Mouse (Mus musculus) layer of hippocampus, adult 2 months (tissue): Measurements from ENCODE around the gene Sacm1l. TPM values are rescaled to one million over a fixed set of nuclear protein-coding genes. Genes with fewer than 3 reads are reported as not detected.

Source experiments
- DNase-seq, 2 experiments: peaks; one replicate each; pipeline ENCODE4 v3.0.0; 2022; ENCODE audit warnings: low spot score in 2 of 2
- H3K27ac ChIP-seq: fragments of 200-600 bp; 2 replicates; pipeline ENCODE4 v1.8.1; 2022
- H3K4me3 ChIP-seq: fragments of 200-600 bp; 2 replicates; pipeline ENCODE4 v1.8.1; 2022; ENCODE audit warnings: mild to moderate bottlenecking
- CTCF ChIP-seq: fragments of 200-600 bp; conservative IDR thresholded peaks from 2 replicates; pipeline ENCODE4 v1.8.1; 2022; ENCODE audit warnings: antibody characterized with exemption, mild to moderate bottlenecking, moderate library complexity
- total RNA-seq, 2 experiments: library from RNA; stranded (reverse); gene quantifications; 2 replicates each; pipeline ENCODE4 v1.2.3; 2021

Sacm1l gene
- total RNA-seq, 2 experiments from 2014 or later = 53.7 to 56.8 TPM

DNA sequence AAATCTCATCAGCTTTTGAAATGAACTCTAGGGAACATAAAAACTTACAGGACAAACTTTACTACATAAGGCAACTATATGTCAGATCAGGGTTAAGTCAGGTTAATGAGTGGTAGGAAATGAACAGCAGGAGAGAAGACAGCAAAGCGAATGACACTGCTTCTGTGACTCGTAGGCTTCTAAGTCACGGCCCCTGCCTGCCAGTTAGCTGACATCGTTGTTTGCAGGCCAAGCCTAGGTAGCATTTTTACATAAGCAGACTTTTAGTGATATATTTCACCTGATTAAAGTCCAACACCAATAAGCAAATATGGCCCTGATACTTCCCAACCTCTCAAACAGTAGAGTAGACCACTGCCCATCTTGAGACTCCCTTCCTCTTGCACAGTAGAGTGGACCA is 8.6 kb downstream of the Sacm1l start:
- Histone ChIP-seq H3K4me3 (no peak overlapping the region), H3K27ac (no peak overlapping the region)
- DNase-seq = no peak
- no peak for TF ChIP-seq CTCF

DNA sequence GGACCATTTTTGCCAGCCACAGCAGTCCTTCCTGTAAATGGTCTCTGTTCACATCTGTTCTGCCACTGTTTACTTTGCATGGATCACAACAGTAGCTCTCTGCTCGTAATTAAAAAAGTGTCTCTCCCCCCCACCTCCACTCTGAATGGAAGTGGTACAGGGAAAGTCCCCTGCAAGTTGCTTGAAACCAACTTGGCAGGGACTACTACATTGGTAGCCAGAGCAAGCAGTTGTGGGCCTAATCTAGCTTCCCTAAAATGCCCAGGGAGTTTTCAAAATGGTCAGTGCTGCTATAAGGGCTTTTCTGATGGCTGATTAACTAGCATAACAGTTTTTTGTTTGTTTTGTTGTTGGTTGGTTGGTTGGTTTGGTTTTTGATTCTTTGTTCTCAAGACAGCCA is 9.5 kb downstream of the Sacm1l start:
- Histone ChIP-seq H3K27ac (peak overlapping the region; percentile 44; the same call in 1 of the 2 replicates), H3K4me3 (no peak overlapping the region)
- no peak for TF ChIP-seq CTCF
- DNase-seq = no peak

DNA sequence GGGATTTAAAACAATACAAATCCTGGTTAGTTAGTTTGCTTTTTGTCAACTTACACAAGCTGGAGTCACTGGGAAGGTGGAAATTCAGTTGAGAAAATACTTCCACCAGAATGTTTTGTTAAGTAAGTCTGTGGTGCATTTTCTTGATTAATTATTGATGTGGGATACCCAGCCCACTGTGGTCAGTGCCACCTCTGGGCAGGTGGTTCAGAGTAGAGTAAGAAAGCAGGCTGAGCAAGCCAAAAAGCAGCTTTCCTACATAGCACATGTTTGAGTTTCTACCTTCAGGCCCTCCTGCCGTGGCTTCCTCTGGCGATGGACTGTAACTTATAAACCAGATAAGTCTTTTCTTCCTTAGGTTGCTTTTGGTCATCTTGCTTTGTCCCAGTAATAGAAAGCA is 10.3 kb downstream of the Sacm1l start:
- no peak for TF ChIP-seq CTCF
- H3K27ac ChIP-seq = no peak overlapping the region
- DNase-seq = no peak
- no peak overlapping the region for H3K4me3 ChIP-seq

DNA sequence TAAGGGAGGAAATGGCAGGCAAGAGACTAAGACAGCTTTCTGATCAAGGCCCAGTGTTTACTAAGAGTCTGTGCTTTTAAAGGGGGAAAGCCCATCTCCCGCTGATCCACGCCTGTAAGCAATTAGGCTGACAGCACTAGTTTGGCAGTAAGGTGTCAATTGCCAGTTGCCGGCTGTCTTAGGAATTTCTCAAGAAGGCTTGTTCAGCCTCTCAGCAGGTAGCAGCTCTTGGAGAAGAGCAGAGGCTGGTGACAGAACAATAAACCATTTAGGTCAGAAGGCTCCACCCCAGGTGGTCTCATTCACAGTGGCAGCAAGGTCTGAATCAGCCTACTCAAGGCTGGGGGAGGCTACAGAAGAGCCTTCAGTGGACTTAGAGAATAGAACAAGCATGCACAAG is 25.0 kb downstream of the Sacm1l start:
- DNase-seq = no peak
- Histone ChIP-seq H3K27ac (no peak overlapping the region), H3K4me3 (no peak overlapping the region)
- TF ChIP-seq CTCF = no peak

DNA sequence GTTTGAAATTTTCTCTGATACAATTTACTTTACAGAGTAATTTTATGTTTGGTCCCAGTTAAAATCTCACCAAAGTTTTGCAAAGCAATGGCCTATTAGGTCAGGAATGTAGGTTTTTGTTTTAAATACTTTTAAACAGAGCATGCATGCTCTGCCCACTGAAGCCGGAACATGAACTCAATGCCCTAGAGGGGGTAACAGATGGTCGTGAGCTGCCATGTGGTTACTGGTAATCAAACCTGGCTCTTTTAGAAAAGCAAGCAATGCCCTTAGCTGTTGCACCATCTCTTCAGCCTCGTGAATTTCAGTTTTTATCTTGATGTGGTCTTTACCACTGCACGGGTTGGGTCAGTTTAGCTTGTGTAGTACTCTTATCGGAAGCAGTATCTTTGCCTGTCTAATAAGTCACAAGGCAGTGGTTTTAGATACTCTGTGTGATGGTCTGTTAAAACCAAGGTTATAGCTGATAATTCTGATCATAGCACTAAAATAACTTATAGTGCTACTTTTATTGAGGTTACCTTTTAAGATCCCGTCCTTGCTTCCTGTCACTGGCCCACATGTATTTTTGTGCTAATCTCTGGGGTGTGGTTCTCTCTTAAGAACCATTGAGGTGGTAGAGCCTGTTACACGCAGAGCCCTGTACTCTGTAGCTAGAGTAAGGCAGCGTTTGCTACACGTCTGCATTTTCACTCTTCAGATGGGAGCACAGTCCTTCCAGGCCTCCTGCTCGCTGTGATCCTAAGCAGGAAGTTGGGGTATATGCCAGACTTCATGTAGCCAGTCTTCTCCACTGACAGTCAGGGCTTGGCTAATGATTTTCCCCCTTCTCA is 48.0 kb downstream of the Sacm1l start:
- TF ChIP-seq CTCF = no peak
- no peak for DNase-seq
- no peak overlapping the region for H3K27ac ChIP-seq
- no peak overlapping the region for H3K4me3 ChIP-seq

DNA sequence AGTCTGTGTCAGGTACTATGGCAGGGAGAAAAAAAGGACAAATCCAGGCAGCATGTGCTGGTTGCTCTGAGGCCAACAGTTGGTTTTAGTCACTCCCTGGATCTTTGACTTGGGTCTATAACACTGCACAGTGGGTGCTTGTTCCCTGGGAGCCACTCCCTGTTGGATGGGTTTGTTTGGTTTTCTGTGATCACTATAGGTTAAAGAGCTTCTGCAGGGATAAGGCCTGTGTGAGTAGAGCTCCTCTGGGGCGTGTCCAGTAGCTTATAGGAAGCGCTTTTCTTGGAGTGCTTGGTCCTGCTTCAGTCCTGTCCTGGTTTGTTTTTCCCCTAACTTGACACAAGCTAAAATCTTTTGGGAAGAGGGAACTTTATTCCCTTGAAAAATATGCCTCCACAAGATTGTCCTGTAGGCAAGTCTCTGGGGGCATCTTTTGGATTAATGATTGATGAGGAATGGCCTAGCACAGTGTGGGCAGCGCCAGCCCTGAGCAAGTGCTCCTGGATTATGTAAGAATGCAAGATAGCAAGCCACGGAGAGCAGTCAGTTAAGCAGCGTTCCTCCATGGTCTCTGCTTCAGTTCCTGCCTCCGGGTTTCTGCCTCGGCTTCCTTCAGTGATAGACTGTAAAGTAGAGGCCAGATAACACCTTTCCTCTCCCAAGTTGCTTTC is 59.8 kb downstream of the Sacm1l start:
- H3K4me3 ChIP-seq = no peak overlapping the region
- no peak overlapping the region for H3K27ac ChIP-seq
- no peak for DNase-seq
- TF ChIP-seq CTCF = no peak

DNA sequence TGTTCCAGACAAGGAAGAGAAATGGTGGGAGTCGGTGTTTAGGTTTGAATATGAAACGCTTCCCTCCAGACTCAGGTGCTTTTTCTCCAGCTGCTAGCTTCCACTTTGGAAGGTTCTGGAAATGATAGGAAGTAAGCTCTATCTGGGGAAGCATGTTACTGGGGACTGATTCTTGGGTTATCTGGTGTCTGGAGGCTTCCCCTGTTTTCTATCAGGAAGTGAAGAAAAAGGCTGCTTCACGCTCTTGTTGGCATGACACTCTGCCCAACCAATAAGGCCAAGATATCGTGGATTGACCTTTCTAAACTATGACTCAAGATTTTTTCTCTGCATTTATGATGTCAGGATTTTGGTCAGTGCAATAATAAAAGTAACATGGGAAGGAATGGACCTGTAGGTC is 65.6 kb downstream of the Sacm1l start:
- H3K4me3 ChIP-seq = no peak overlapping the region
- no peak for DNase-seq
- TF ChIP-seq CTCF = no peak
- H3K27ac ChIP-seq = no peak overlapping the region

DNA sequence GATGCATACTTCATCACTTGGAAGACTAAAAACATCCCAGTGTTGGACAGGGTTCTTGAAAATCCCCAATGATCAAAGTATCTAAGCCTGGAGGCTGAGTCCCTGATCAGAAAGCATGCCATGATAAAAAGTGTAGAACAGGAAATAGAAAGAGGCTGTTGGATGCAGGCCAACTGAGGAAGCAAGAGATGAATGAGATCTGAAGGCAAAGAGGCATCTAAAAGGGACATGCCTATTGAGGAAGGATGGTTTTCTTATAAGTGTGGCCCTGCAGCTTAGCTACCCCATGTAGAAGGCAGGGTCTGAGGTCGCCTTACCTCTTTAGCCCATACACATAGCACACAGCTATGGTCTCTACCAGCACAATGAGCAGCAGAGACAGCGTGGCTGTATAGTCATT is 67.4 kb downstream of the Sacm1l start:
- no peak for TF ChIP-seq CTCF
- Histone ChIP-seq H3K4me3 (no peak overlapping the region), H3K27ac (no peak overlapping the region)
- no peak for DNase-seq

DNA sequence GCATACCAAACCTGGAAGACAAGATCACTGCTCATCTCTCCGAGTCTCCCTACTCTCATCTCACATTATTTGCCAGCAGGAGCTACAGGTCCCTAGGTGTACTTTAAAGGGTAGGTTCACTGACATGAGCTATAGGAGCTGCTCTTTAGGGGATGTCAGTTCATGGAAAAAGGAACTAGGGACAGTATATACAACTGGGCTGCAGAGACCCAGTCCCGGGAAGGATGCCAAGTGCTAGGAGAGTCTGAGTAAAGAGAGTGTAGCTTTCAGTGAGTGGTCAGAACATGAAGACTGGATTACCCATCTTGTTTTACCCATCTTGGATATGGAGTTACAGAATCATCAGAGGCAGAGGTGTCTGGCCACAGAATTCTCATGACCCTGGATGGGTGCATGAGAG is 67.8 kb downstream of the Sacm1l start:
- H3K4me3 ChIP-seq = no peak overlapping the region
- H3K27ac ChIP-seq = no peak overlapping the region
- TF ChIP-seq CTCF = no peak
- no peak for DNase-seq

DNA sequence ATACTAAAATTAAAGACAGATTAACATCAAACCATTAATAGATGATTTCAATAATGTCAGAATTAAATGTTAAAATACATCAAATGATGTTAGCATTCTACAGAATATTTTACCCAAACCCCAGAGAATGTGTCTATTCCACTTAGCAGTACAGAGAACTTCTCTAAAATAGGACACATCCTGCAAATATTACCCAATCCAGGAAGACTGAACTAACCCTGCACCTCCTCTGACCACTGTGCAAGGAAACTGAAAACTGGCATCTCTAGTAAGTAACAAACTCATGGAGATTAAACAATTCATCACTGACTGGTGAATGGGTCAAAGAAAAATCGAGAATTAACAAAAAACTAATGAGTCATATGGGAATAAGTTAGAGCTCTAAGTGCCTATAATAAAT is 72.0 kb downstream of the Sacm1l start:
- no peak for TF ChIP-seq CTCF
- no peak overlapping the region for H3K4me3 ChIP-seq
- H3K27ac ChIP-seq = no peak overlapping the region
- no peak for DNase-seq

DNA sequence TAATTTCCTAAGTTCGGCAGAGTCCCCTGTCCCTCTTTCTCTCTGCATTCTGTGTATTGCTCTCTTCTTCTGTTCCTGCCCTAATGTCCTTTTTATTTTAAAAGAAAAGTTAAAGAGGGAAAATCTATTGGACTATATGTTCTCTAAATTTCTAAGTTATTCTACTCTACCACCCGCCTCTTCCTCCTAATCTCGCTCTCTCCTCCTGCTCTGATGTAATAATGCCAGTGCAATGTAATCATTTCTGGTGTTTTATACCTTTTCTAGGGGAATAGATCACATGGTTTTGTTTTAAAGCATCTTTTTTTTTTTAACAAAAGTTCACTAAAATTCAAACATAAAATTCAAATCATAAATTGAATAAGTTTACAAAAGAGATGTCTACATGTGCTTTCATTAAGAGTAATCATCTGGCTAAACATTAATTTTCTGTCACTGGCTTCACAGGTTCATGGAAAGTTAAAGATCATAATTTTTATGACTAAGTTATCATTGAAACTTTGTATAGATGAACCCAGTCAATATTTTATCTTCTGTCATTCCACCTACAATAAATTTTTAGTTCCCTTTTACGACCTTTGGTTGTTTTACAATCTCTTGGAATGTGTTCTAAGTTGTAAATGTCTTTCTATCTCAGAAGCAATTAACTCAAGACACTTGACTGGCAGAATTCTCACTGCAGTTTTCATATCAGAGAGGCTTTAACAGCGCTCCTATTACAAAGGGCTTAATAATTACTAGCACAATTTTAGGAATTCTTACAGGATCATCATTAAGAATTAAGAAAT is 90.9 kb downstream of the Sacm1l start:
- Histone ChIP-seq H3K4me3 (no peak overlapping the region), H3K27ac (no peak overlapping the region)
- DNase-seq = no peak
- no peak for TF ChIP-seq CTCF

DNA sequence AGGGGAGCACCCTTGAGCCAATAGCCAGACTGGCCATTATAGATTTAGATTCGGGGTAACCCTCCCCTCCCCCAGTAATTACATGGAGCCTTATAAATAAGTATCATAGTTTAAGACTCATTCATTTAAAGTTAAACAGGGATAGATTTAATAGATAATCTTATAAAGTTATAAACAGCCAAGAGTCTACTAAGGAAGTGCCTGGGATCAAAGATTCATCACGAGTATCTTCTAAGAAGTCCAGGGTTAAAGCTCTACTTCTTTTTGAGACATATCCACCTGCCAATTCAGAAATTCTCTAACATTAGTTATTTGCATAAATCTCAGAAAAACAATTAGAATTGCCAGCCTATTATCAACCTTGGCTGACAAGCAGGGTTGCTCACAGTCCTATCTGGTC is 95.2 kb downstream of the Sacm1l start:
- no peak overlapping the region for H3K27ac ChIP-seq
- no peak overlapping the region for H3K4me3 ChIP-seq
- TF ChIP-seq CTCF = no peak
- DNase-seq = no peak

DNA sequence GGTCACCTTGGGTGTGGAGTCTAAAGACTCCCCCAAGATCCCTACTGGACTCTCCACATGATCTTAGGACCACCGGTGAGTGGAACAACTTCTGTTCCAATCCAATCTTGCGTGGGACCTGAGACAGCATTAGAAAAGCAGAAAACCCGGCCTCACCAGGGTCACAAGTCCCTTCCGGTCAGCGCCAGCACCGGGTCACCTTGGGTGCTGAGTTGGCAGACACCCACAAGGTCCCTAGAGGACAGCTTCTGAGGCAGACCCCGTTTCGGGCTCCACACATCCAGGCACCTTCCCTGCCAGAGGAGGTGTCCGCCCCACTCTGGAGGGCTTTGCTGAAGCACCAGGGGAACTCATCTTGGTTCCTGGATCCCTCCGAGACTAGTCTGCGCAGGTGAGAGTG is 96.3 kb downstream of the Sacm1l start:
- no peak for DNase-seq
- no peak for TF ChIP-seq CTCF
- H3K4me3 ChIP-seq = no peak overlapping the region
- no peak overlapping the region for H3K27ac ChIP-seq

DNA sequence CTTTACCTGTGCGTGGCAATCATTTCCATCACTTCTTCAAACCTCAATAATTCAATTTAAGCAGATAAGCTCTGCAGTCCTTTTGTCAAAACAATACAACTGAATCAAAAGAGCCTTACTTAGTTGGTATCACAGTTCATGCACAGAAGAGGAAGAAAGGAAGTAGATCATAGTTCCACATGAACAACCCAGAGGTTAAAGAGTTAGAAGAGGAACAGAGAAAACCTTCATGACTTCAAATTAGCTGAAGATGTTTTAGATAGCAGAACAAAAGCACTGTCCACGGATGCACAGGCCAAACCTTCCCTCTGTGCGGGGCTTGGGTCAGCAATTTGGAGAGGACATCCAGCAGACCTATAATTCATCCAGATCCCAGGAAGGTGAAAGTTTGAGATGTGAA is 102.1 kb downstream of the Sacm1l start:
- DNase-seq = no peak

More for the DNA sequence above, 102.1 kb downstream of the Sacm1l start:
- no peak for TF ChIP-seq CTCF
- Histone ChIP-seq H3K27ac (no peak overlapping the region), H3K4me3 (no peak overlapping the region)
